Mouse (Mus musculus): ENCODE results near the gene 1700102P08Rik.

Gene 1700102P08Rik

GRCm38 (mm10) chr9:108392676-108393075, at the start of gene 1700102P08Rik:
TSS of gene 1700102P08Rik (plus strand) at chr9:108392805.
- DNase-seq (ENCODE audit: low spot score), result no peak

GRCm38 (mm10) chr9:108343331-108343730, 49.3 kb upstream of the 1700102P08Rik start:
- DNase-seq (ENCODE audit: low spot score), result no peak

GRCm38 (mm10) chr9:108343835-108344234, 48.8 kb upstream of the 1700102P08Rik start:
- no peak for DNase-seq (ENCODE audit: low spot score)

- DNase-seq (ENCODE audit: low spot score), result no peak
Observed at GRCm38 (mm10) chr9:108344471-108344870, 48.1 kb upstream of the 1700102P08Rik start.

- DNase-seq (ENCODE audit: low spot score), result no peak
Observed at GRCm38 (mm10) chr9:108347024-108347423, 45.6 kb upstream of the 1700102P08Rik start.

- DNase-seq (ENCODE audit: low spot score), result peak; percentile 80
Observed at GRCm38 (mm10) chr9:108347540-108348289, 44.9 kb upstream of the 1700102P08Rik start, which contains the start of gene Usp4. TSS of gene Usp4 (plus strand) at chr9:108347853.

- no peak for DNase-seq (ENCODE audit: low spot score)
Observed at GRCm38 (mm10) chr9:108348290-108348680, 44.3 kb upstream of the 1700102P08Rik start.

GRCm38 (mm10) chr9:108349727-108350126, 42.9 kb upstream of the 1700102P08Rik start:
- DNase-seq (ENCODE audit: low spot score), result no peak

- no peak for DNase-seq (ENCODE audit: low spot score)
Observed at GRCm38 (mm10) chr9:108378234-108378633, 14.4 kb upstream of the 1700102P08Rik start.

GRCm38 (mm10) chr9:108378736-108379135, 13.9 kb upstream of the 1700102P08Rik start:
- DNase-seq (ENCODE audit: low spot score), result no peak

GRCm38 (mm10) chr9:108379294-108379693, 13.3 kb upstream of the 1700102P08Rik start:
- DNase-seq (ENCODE audit: low spot score), result no peak

- no peak for DNase-seq (ENCODE audit: low spot score)
Observed at GRCm38 (mm10) chr9:108381382-108381781, 11.2 kb upstream of the 1700102P08Rik start.

- no peak for DNase-seq (ENCODE audit: low spot score)
Observed at GRCm38 (mm10) chr9:108385006-108385405, 7.6 kb upstream of the 1700102P08Rik start.

- no peak for DNase-seq (ENCODE audit: low spot score)
Observed at GRCm38 (mm10) chr9:108386816-108387215, 5.8 kb upstream of the 1700102P08Rik start.

GRCm38 (mm10) chr9:108388601-108389000, 4.0 kb upstream of the 1700102P08Rik start:
- no peak for DNase-seq (ENCODE audit: low spot score)

- no peak for DNase-seq (ENCODE audit: low spot score)
Observed at GRCm38 (mm10) chr9:108389220-108389619, 3.4 kb upstream of the 1700102P08Rik start.

GRCm38 (mm10) chr9:108394191-108394590, 1.6 kb downstream of the 1700102P08Rik start:
- no peak for DNase-seq (ENCODE audit: low spot score)

GRCm38 (mm10) chr9:108395427-108395826, 2.8 kb downstream of the 1700102P08Rik start:
- DNase-seq (ENCODE audit: low spot score), result no peak

- DNase-seq (ENCODE audit: low spot score), result no peak
Observed at GRCm38 (mm10) chr9:108398324-108398723, 5.7 kb downstream of the 1700102P08Rik start.

- no peak for DNase-seq (ENCODE audit: low spot score)
Observed at GRCm38 (mm10) chr9:108401186-108401960, 8.8 kb downstream of the 1700102P08Rik start.

GRCm38 (mm10) chr9:108403081-108403480, 10.5 kb downstream of the 1700102P08Rik start:
- DNase-seq (ENCODE audit: low spot score), result no peak

GRCm38 (mm10) chr9:108404451-108404850, 11.8 kb downstream of the 1700102P08Rik start:
- DNase-seq (ENCODE audit: low spot score), result no peak

- no peak for DNase-seq (ENCODE audit: low spot score)
Observed at GRCm38 (mm10) chr9:108409535-108409934, 16.9 kb downstream of the 1700102P08Rik start.
